Mouse (Mus musculus) regulatory T cell (primary cell): ENCODE results near the gene Mrps10.
"Not testable (repeated sequence)": the region's sequence is repeated elsewhere in the genome, so short reads cannot be mapped to it uniquely, and the experiment has no call there.

Experiments used
- in situ Hi-C: fragments of 300-600 bp; cut with MboI, MseI; formaldehyde crosslinking; loops from one replicate; pipeline ENCODE4 v1.15.1; 2025; ENCODE audit warnings: high pct_unique_total_duplicates

The Mrps10 gene

DNA sequence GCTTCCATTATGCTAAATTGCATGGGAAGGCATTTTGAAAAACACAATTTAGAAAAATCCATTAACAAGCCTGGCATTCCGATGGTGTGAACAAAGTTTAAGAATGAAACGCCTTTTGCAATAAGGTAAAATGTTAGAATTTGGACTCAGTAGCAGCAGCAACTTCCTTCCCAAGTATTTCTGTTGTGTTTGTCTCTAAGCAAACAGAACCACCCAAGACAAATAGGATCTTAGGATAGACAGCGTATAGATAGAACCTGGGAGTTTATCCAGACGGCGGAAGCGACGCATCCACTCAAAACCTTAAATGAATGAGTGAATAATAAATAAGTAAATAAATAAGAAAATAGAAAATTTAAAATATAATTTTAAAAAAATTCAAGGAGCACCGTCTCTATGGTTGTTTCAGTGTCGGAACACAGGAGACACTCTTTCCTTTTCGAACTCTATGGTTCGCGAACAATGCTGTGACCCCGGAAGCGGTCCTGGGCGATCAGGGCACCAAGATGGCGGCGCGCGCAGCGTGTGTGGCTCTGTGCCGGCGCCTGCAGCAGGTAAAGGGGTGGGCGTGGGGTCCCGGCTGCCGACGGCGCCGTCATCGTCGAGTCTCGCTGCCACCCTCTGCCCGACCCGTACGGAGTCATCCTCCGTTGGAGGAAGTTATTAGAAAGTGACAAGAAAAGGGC is at the start of gene Mrps10:
Gene Mrps10, plus strand, starts transcription at position 487 of the 686 bp plus-strand sequence.
- in situ Hi-C loops: no loop called here

GRCm38 (mm10) chr17:47318972-47319625 is 49.6 kb upstream of the Mrps10 start:
- in situ Hi-C loops: no loop called here

DNA sequence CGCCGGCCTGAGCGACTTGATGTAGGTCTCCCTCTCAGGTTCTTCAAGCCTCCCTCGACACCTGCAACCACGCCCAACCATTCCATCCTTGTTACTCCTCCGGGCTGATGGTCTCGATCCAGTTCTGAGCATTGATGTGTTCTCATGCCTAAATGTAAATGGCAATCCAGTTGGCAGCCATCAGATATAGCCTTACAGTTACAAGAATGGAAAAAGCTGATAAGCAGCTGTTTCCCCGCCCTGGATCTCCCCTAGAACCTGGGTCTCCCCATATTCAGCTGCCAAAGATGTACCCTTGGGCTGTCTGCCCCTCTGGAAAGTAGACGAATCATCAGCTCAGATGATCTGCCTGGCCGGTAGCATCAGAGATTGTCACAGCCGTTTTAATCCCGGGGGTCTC is 48.9 kb upstream of the Mrps10 start:
- in situ Hi-C loops: no loop called here

- in situ Hi-C loops: no loop called here
Measured at GRCm38 (mm10) chr17:47322128-47322990, 46.3 kb upstream of the Mrps10 start.

- in situ Hi-C loops: no loop called here
Measured at GRCm38 (mm10) chr17:47322991-47323295, 45.7 kb upstream of the Mrps10 start.

DNA sequence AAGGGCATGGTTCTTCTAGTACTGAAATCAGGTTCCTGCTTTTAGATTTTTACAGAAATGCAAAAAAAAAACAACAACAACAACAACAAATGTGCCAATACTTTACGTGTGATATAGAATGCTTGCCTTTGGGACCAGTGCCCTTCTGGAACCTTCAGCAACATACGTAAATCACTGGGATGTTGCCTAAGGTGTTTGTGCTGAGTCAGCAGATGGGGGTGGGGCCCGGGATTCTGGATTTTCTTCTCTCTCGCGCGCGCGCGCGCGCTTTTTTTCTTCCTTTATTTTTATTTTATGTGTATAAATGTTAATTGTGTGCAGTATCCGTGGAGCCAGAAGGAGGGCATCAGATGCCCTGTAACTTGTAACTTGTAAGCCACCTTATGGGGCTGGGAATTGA is 41.1 kb upstream of the Mrps10 start:
- in situ Hi-C loops: no loop called here

GRCm38 (mm10) chr17:47327969-47328368 is 40.7 kb upstream of the Mrps10 start:
- in situ Hi-C loops: no loop called here

GRCm38 (mm10) chr17:47328552-47329343 is 39.9 kb upstream of the Mrps10 start:
- in situ Hi-C loops: no loop called here

- in situ Hi-C loops: no loop called here
Measured at GRCm38 (mm10) chr17:47330616-47331015, 38.1 kb upstream of the Mrps10 start.

- in situ Hi-C loops: no loop called here
Measured at GRCm38 (mm10) chr17:47332001-47332611, 36.6 kb upstream of the Mrps10 start.

DNA sequence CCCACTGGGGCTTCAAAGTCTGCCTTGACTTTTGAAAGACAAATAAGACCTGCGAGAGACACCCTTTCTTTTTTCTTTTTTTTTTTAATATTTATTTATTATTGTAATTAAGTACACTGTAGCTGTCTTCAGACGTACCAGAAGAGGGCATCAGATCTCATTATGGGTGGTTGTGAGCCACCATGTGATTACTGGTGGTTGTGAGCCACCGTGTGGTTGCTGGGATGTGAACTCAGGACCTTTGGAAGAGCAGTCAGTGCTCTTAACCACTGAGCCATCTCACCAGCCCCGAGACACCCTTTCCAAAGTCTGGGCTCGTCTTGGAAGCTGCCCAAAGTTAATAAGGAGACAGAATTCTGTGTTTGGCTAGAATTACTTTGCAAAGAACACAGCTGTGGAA is 36.0 kb upstream of the Mrps10 start:
- in situ Hi-C loops: not testable (repeated sequence)

GRCm38 (mm10) chr17:47333409-47333808 is 35.3 kb upstream of the Mrps10 start:
- in situ Hi-C loops: no loop called here

DNA sequence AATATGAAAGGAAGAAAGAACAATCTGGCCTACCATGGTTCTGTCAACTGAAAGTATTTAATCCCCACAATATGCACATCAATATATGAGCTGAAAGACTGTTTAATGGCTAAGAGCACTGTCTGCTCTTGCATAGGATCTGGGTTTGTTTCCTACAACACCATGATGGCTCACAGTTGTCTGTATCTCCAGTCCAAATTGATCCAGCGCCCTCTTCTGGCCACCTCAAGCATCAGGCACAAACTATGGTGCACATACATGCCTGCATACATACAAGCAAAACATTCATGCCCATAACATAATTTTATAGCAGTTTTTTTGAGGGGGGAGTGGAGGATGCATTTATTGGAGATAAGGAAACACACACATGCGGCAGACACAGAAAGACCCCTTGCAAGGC is 25.6 kb upstream of the Mrps10 start:
- in situ Hi-C loops: no loop called here

DNA sequence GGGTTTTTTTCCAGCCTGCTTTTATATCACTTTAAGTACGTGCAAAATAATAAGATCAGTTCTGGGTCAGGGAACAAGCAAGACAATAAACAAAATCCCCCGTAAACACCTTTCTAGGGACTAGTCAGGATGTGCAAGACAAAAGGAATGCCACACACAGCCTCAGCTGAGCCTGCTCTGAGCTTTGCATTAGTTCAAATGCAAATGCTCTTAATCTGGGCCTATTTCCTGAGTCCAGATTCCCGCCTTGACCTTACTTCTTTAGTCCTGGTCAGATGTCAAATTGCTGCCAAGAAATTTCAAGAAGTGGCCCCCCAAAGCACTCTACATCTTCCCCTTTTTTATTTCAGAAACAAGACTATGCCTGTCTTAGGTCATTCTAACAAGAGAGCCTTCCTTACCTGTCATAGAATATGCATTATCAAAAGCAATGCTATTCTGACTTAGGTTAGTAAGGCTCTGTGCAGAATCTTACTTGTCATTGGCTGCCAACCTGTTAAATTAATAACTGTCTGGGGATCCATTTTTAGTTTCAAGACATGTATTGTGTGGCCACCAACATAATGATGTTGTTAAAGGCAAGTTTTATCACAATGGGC is 18.9 kb upstream of the Mrps10 start:
- in situ Hi-C loops: no loop called here

- in situ Hi-C loops: no loop called here
Measured at GRCm38 (mm10) chr17:47359964-47360363, 8.7 kb upstream of the Mrps10 start.

- in situ Hi-C loops: no loop called here
Measured at GRCm38 (mm10) chr17:47361343-47361742, 7.3 kb upstream of the Mrps10 start.

DNA sequence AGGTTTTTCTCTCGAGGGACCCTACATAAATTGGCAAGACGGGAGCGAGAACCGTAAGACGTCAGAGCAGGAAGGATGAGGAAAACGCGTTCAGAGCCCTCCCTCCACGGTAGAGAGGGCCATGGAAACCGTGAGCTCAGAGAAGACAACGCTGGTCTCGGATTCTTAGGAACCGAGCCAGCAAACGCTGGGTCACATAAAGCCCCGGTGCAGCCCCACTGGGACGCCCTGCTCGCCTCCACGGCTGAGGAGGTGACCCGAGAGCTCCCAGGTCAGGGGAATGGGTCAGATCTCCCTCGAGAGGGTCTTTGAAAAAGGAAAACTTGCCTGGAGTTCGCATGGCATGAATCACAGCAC is 378 bp downstream of the Mrps10 start:
- in situ Hi-C loops: no loop called here

GRCm38 (mm10) chr17:47371451-47371850 is 2.8 kb downstream of the Mrps10 start:
- in situ Hi-C loops: no loop called here

- in situ Hi-C loops: no loop called here
Measured at GRCm38 (mm10) chr17:47373991-47374390, 5.3 kb downstream of the Mrps10 start.

GRCm38 (mm10) chr17:47376779-47377280 is 8.1 kb downstream of the Mrps10 start:
- in situ Hi-C loops: no loop called here

DNA sequence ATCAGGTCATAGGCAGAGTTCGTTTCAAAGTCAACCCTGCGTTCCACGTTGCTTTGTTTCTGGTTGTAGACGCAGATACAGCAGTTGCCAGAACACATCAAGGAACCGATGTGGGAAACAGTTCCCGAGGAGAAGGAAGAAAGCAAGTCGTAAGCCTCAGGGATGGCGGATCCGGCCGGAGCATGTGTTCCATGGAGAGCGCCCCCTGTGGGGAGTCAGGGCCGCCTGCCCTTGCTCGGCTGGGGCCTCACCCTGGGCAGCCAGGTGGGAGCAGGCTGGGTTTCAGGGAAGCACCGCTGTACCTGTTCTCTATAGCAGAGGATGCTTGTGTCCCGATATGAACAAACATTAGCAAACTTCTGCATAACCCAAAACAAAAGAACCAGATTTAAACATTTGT is 9.4 kb downstream of the Mrps10 start:
- in situ Hi-C loops: no loop called here
